Mouse (Mus musculus) kidney, postnatal 25 days (tissue): ENCODE measurements around the gene Gm3336.

Experiments used
- DNase-seq, 2 experiments: peaks; one replicate each; pipeline ENCODE4 v3.0.0; 2021; ENCODE audit warnings: mixed read lengths in 2 of 2

Gene Gm3336

DNA sequence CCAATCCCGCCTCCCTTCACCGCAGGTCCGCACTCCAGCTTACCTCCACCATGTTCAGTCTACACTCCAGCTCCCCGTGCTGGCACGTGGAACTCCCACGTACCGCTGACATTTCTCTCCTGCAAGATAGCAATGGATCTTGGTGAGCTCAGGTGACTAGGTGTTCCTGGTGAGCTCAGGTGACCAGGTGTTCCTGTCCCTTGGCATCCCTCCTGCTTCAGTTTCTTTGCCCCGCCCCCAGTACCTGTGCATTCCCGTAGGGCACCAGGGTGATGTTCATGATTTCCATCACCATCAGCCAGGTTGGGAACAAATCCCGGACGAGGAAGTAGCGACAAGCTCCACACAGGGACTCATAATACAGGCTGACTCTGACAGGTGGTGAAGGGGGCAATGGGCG, 46.3 kb downstream of the Gm3336 start:
- no peak for DNase-seq

DNA sequence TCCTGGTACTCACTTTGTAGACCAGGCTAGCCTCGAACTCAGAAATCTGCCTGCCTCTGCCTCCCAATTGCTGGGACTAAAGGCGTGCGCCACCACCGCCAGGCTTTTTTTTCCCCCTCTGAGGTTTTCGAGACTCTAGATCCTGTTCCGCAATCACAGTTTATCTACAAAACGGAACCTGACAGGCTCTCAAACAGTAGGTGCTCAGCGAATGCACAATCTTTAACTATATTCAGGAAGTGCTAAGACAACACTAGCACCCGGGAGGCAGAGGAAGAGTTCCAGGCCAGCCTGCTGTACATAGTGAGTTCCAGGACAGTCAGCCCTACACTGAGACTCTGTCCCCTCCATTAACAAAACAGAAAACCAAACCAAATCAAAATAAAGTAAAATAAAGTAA, 47.0 kb downstream of the Gm3336 start:
- DNase-seq: no peak

DNA sequence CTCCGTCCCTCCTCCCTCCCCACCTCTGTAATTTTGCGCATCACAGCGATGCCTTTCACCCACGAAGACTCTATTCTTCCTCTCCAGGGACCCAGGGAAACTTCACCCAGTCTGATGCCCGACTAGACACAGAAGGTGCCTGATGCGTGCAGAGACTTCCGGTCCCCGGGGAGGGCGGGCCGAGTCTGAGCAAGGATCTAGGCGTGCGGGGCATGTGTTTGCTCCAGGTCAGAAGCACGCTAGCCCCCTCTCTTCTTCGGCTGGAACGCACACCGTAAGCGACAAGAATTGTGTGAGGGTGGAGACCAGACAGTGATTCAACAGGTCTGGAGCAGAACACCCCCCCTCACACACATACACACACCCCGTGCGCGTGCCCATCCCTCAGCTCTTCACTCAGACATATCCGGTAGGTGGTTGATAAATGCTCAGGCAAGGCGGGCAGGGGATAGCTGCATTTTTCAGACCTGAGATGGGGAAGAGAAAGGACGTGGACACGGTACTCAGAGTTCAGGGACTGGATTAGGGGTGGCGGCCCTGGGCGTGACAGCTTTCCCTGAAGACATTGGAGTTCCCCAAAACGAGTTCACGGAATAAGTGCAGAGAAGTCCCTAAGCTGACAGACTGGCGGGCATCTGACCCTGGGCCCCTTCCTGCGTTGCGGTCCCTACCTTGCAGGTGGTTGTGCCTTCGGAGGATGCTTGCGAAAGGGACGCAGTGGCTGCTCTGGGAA, 47.7 kb downstream of the Gm3336 start:
- peak in 1 of 2 experiments; percentile 59 for DNase-seq

DNA sequence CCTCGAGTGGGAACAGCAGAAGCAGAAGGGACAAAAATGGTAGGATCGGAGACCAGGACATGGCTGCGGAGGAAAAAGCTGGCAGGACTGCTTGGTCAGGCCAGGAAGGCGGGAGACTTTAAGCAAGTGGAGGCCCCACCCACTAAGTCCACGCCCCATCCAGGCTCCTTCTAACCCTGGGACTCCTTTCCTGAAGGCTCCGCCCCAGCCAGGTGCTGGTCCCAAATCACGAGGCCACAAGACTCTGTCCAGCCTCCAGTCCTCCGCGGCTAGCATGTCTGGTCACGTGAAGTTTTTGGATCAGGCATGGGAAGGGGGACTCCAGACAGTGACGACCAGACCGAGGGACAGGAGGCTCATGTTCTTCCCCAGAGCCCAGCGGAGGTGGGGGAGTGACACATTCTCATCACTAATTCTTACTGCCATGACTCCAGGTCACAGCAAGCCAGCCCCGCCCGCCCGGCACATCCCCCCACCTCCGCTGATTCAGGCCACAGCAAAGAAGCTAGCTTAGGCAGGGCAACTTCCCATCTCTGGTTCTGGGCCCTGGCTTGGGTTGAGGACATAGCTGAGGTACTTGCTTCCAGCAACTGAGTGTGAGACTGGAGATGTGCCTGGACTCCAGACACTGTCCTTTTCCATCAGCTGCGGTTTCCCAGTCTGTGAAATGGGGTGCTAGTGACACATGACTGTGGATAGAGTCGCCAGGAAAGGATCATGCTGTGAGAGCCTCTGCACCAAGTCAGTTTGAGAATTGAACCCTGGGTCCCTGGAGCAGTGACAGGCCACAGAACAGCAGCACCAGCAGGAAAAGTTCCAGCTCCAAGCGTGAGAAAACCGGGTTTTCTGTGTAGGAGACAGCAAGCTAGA, 48.5 kb downstream of the Gm3336 start:
- DNase-seq: peak; percentile 92 to 96

DNA sequence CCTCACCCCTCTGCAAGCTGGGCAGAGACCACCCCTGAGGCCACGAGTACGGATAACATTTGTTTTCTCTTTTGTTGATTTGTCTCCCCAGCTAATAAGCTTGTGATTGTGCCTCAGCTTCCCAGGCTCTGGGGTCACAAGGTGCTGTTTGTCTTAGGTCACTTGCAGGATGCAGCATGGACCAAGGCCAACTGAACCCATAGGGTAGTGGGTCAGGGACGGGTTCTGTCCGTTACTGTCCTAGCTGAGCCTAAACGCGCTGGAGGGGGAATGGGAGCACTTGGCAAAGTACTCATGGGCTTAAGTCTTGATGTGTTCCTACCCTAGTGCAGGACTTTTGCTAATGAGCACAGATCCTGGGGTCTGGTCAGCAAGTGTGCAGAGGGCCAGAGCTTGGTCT, 49.2 kb downstream of the Gm3336 start:
- DNase-seq: no peak

DNA sequence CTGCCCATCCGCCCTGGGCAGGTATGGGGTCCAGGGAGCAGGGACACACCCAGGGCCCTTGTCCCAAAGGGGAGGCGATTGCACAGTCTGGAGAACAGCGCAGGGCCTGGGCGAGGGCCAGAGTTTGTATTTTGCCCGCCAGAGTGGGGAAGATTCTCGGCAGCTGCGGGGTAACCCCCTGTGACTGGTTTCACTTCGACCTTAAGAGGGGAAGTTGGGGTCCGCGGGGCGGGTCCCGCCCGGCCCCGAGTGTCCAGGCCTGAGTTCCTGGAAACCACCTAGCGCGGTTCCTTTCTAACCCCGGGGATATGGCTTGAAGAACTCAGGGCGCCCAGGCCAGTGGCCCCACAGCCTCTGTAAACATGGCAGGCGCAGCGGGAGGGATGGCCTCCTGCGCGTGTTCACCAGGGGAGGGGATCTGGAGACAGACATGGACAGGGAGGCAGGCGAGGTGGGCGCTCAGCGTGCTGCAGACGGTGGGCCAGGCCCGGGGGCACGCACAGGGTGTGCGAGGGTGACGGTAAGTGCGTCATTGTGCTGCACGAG, 50.0 kb downstream of the Gm3336 start:
- no peak for DNase-seq

DNA sequence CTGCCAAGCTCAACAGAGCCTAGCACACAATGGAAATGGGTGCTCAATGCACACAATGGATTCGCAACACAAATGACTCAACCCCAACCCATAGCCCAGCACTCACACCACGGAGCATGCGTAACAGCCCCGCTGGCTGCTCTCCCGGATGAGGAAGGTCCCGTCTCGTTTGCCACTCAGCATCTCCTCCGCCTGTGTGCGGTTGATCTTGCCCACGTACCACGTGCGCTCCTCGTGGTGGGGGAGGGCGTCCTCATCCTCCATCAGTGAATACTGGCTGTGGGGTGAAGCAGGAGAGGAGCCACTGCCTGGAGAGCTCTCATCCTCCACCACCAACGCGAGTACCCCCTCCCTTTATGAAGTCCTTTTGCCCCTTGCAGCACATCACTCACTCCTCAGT, 50.6 kb downstream of the Gm3336 start:
- DNase-seq: no peak

DNA sequence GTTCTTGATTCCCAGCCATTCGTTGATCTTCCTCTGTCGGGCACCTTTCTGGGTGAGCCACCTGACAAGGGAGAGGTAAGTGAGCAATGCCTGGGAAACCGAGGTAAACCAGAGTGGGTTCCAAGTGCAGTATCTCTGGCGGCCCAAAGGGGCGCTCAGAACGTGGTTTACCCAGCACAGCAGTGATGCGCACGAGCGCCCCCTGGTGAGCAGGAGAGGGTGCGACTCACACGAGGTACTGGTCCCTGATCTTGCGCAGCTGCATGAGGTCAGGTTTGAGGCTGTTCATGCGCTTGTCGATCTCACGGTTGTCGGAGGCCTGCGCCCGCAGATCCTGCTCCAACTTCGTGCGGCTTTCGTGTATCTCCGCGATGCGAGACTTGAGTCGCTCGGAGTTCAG, 51.0 kb downstream of the Gm3336 start:
- DNase-seq: peak; percentile 96 to 98

DNA sequence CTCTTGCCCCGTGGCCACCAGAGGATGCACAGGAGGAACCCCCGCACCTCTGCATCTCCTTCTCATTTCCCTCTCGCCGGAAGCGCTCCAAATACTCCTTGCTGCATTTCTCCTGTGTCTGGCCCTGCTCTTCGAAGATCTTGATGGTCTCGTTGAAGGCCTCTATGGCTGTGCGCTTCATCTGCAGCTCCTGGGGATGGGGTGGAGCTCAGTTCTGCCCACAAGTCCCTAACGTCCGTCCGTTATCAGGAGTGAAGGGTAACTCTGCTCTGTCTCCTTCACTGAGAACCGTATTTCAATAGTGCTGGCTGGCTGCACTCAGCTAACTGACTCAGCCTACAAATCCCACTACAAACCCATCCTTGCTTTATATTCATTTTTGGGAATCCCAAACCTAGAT, 51.5 kb downstream of the Gm3336 start:
- no peak for DNase-seq

DNA sequence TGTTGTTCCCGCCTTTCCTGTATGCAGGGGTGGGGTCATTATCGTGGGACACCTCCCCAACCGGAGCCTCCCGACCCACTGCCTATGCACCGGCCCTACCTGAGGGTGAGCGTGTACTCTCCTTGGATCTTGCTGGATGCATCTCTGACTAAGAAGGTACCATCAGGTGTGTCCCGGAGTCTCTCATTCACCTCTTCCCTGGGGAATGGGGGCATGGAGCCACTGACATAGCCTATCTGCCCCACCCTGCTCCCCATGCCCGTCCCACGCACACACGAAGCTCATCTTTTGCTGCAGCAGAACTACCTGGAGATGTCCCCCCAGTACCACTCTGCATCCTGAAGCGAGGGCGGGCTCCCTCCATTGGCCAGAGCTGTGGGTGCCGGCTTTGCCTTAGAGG, 52.4 kb downstream of the Gm3336 start:
- no peak for DNase-seq

DNA sequence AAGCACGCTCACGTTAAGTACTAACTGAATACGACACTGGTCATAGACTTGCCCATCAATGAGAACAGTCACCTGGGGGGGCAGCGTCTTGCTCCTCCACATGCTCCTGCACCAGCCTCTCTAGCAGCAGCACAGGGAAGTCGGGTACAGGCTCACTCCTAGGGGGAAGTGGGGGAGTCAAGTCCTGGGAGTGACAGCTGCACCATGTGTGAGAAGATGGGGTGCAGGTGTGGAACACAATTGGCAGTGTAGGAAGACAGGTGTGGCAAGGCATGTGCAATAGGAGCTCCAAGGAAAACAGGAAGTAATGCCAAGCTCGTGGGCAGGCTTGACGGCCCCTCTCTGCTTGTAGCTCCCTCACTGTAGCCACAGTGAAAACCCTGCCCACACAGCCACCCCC, 52.9 kb downstream of the Gm3336 start:
- DNase-seq: no peak

DNA sequence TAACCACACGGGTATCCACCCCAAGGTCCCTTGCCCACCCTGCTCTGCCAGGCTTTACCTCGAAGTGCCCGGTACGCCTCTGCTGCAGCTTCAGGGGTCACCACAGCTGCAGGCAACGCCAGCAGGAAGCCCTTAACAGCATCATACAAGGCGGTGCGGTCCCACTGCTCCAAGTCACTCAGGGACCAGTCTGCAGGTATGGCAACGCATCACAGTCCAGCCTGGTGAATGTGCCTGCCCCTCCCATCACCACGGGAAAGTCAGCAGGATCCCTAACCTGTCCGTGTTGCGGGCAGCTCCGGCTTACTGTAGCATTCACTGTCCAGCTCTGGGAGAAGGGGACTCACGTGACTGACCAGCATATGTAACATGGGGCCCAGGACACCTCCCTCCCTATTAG, 53.7 kb downstream of the Gm3336 start:
- DNase-seq: no peak
